Mouse (Mus musculus) olfactory bulb, adult 2 months (tissue): ENCODE measurements at regions not wholly inside any gene's neighbourhood (a gene's known extent, or its start where the extent isn't known, plus 50 kb on each side); places are given as distances from the start of the nearest gene placed in this dataset.

Source experiments
- CTCF ChIP-seq: fragments of 200-500 bp; IDR thresholded peaks from 2 replicates; pipeline ENCODE4 v1.5.1; 2012; ENCODE audit warnings: low read depth, mild to moderate bottlenecking, low read length, moderate library complexity; ENCODE audit not compliant: insufficient read depth
- POLR2A ChIP-seq: fragments of 200-500 bp; IDR thresholded peaks from 2 replicates; pipeline ENCODE4 v1.6.1; 2012; ENCODE audit warnings: mild to moderate bottlenecking, low read depth, low read length, moderate library complexity; ENCODE audit not compliant: insufficient read depth

DNA sequence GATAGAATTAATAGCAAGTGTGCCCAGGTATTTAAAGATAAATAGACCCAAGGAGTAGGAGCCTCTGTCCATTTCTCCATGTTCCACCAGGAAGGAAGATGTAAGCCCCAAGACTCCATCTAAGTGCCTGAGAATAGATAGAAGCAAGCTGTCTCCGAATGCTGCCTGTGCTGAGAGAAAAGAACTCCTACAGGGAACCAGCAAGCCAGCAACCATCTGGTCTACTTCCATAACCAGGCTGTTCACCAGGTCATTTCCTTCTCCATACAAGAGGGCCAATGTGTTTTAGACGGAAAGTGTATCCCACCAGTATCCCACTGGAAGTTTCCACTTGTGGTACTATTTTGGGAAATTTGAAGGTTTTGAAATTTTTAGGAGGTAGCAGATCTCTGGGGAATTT lies 418.4 kb upstream of the Camk1g start:
- TF ChIP-seq CTCF (no peak), POLR2A (no peak)
